Mouse (Mus musculus) heart, adult 2 months (tissue): ENCODE measurements around the gene Slc25a42. TPM values are rescaled to one million over a fixed set of nuclear protein-coding genes. Genes with fewer than 3 reads are reported as not detected.
A peak's percentile ranks its signal among the peaks of the same experiment; 100 is the strongest.

ENCODE experiments used
- DNase-seq, 2 experiments: peaks; one replicate each; pipeline ENCODE4 v3.0.0; 2021
- H3K27ac ChIP-seq: fragments of 200-600 bp; 2 replicates; pipeline ENCODE4 v1.8.1; 2022
- H3K27me3 ChIP-seq: fragments of 200-500 bp; 2 replicates; pipeline ENCODE4 v1.6.1; 2012; ENCODE audit warnings: mild to moderate bottlenecking, low read length, inconsistent platforms, mixed read lengths; ENCODE audit not compliant: control insufficient read depth, insufficient read depth
- H3K36me3 ChIP-seq: fragments of 200-500 bp; 2 replicates; pipeline ENCODE4 v1.6.1; 2012; ENCODE audit warnings: low read length, inconsistent platforms; ENCODE audit not compliant: control insufficient read depth, insufficient read depth
- H3K4me1 ChIP-seq: fragments of 200-500 bp; 2 replicates; pipeline ENCODE4 v1.6.1; 2011; ENCODE audit warnings: low read length; ENCODE audit not compliant: control insufficient read depth, insufficient read depth
- H3K4me3 ChIP-seq: fragments of 200-600 bp; 2 replicates; pipeline ENCODE4 v1.8.1; 2022
- H3K79me2 ChIP-seq: fragments of 200-500 bp; replicated peaks from 2 replicates; pipeline ENCODE4 v1.6.1; 2012; ENCODE audit warnings: mild to moderate bottlenecking, inconsistent platforms, low read length, moderate library complexity, mixed read lengths; ENCODE audit not compliant: control insufficient read depth, insufficient read depth
- H3K9ac ChIP-seq: fragments of 200-500 bp; 2 replicates; pipeline ENCODE4 v1.6.1; 2012; ENCODE audit warnings: low read depth, mild to moderate bottlenecking, control low read depth, inconsistent platforms, low read length, mixed read lengths
- CTCF ChIP-seq: fragments of 200-600 bp; IDR thresholded peaks from 2 replicates; pipeline ENCODE4 v1.8.1; 2022; ENCODE audit warnings: antibody characterized with exemption, mild to moderate bottlenecking, moderate library complexity
- EP300 ChIP-seq: fragments of 200-500 bp; IDR thresholded peaks from 2 replicates; pipeline ENCODE4 v1.6.1; 2011; ENCODE audit warnings: low read depth, low read length, control low read depth; ENCODE audit not compliant: insufficient read depth
- POLR2A ChIP-seq: fragments of 200-500 bp; IDR thresholded peaks from 2 replicates; pipeline ENCODE4 v1.6.1; 2011; ENCODE audit warnings: mild to moderate bottlenecking, low read depth, low read length, control low read depth; ENCODE audit not compliant: insufficient read depth
- WGBS: fragments of 180-500 bp; shearing (Covaris S2); methylation state at CpG from one replicate; pipeline ENCODE4 v1.1.7; 2018; 5-methylcytosine and 5-hydroxymethylcytosine counted together
- intact Hi-C: fragments of 180-260 bp; cut with DNase I; formaldehyde crosslinking; loops from one replicate; pipeline ENCODE4 v1.15.1; 2025
- polyA plus RNA-seq: library from polyadenylated mRNA; depleted of rRNA; stranded (reverse); fragments of >200 nt; gene quantifications from 2 replicates; pipeline ENCODE4 v1.2.3, GENCODE M21; 2012
- total RNA-seq, 2 experiments: library from RNA; stranded (reverse); gene quantifications; 2 replicates each; pipeline ENCODE4 v1.2.3; 2021

Slc25a42 gene
- total and polyA plus RNA-seq, 3 experiments = 49.6 to 111 (median 51.6) TPM

GRCm38 (mm10) chr8:70193238-70193637 is 18.9 kb downstream of the Slc25a42 start:
- no peak overlapping the region for H3K4me3 ChIP-seq
- intact Hi-C loops = no loop called here
- H3K4me1 ChIP-seq = peaks cover 5% of the 10 kb centered on the region; the same call in 1 of the 2 replicates

GRCm38 (mm10) chr8:70188707-70189106 is 23.4 kb downstream of the Slc25a42 start:
- no peaks in the 10 kb centered on the region; the same call in 1 of the 2 replicates for H3K4me1 ChIP-seq
- 52% methylated on average over 7 of the region's 7 CpGs for WGBS
- H3K27me3 ChIP-seq = no peaks in the 10 kb centered on the region
- DNase-seq = peak; percentile 49 to 57
- no peak overlapping the region for H3K9ac ChIP-seq
- H3K27ac ChIP-seq = no peak overlapping the region
- H3K4me3 ChIP-seq = no peak overlapping the region
- intact Hi-C loops = no loop called here
- no peaks in the 10 kb centered on the region for H3K36me3 ChIP-seq
- no peaks in the 10 kb centered on the region for H3K79me2 ChIP-seq
- TF ChIP-seq EP300 = no peak
- TF ChIP-seq POLR2A = no peak
- no peak for TF ChIP-seq CTCF

More at GRCm38 (mm10) chr8:70193238-70193637, 18.9 kb downstream of the Slc25a42 start:
- no peak overlapping the region for H3K9ac ChIP-seq
- DNase-seq = no peak
- no peaks in the 10 kb centered on the region for H3K79me2 ChIP-seq
- TF ChIP-seq POLR2A = no peak
- H3K36me3 ChIP-seq = no peaks in the 10 kb centered on the region
- peak overlapping the region; percentile 31; the same call in 1 of the 2 replicates for H3K27ac ChIP-seq
- no peaks in the 10 kb centered on the region for H3K27me3 ChIP-seq
- WGBS = 57% methylated on average over 5 of the region's 5 CpGs

- DNase-seq = no peak
These were observed 28.9 kb downstream of the Slc25a42 start for GRCm38 (mm10) chr8:70183194-70183593.

GRCm38 (mm10) chr8:70181903-70182252 is 30.2 kb downstream of the Slc25a42 start:
- Histone ChIP-seq H3K4me3 (no peak overlapping the region), H3K27me3 (no peaks in the 10 kb centered on the region), H3K36me3 (no peaks in the 10 kb centered on the region), H3K4me1 (no peaks in the 10 kb centered on the region), H3K27ac (no peak overlapping the region), H3K79me2 (no peaks in the 10 kb centered on the region), H3K9ac (no peak overlapping the region)
- TF ChIP-seq POLR2A = no peak
- no peak for TF ChIP-seq CTCF
- no peak for TF ChIP-seq EP300
- intact Hi-C loops = no loop called here
- 61% methylated on average over 2 of the region's 2 CpGs for WGBS
- DNase-seq = no peak

More at GRCm38 (mm10) chr8:70183194-70183593, 28.9 kb downstream of the Slc25a42 start:
- Histone ChIP-seq H3K27me3 (no peaks in the 10 kb centered on the region), H3K4me3 (no peak overlapping the region), H3K79me2 (no peaks in the 10 kb centered on the region), H3K36me3 (no peaks in the 10 kb centered on the region), H3K4me1 (no peaks in the 10 kb centered on the region), H3K27ac (no peak overlapping the region), H3K9ac (no peak overlapping the region)
- WGBS = 82% methylated on average over 4 of the region's 4 CpGs
- TF ChIP-seq POLR2A (no peak), EP300 (no peak), CTCF (no peak)
- intact Hi-C loops = no loop called here

GRCm38 (mm10) chr8:70181212-70181902 is 30.7 kb downstream of the Slc25a42 start:
- Histone ChIP-seq H3K9ac (no peak overlapping the region), H3K36me3 (no peaks in the 10 kb centered on the region), H3K4me1 (no peaks in the 10 kb centered on the region), H3K79me2 (no peaks in the 10 kb centered on the region), H3K4me3 (no peak overlapping the region), H3K27ac (no peak overlapping the region), H3K27me3 (no peaks in the 10 kb centered on the region)
- no peak for DNase-seq
- WGBS = 80% methylated on average over 16 of the region's 16 CpGs
- TF ChIP-seq CTCF = no peak
- no peak for TF ChIP-seq EP300
- TF ChIP-seq POLR2A = no peak
- intact Hi-C loops = no loop called here

GRCm38 (mm10) chr8:70179082-70179481 is 33.0 kb downstream of the Slc25a42 start:
- no peaks in the 10 kb centered on the region for H3K27me3 ChIP-seq
- TF ChIP-seq POLR2A (no peak), CTCF (peak; percentile 67)
- WGBS = 95% methylated on average over 4 of the region's 4 CpGs
- intact Hi-C loops = loop anchor here (5.0 kb wide), 1 partner anchor 43 kb away; no protein-coding TSS in a partner anchor
- no peak overlapping the region for H3K27ac ChIP-seq
- H3K79me2 ChIP-seq = no peaks in the 10 kb centered on the region
- H3K36me3 ChIP-seq = no peaks in the 10 kb centered on the region
- no peaks in the 10 kb centered on the region for H3K4me1 ChIP-seq
- H3K4me3 ChIP-seq = no peak overlapping the region
- no peak for DNase-seq
- H3K9ac ChIP-seq = no peak overlapping the region
